Mouse (Mus musculus) adrenal gland, adult (tissue): ENCODE results near the gene Mymk.

Experiments used
- DNase-seq, 2 experiments: peaks; one replicate each; pipeline ENCODE4 v3.0.0; 2022 to 2023; ENCODE audit warnings: low spot score in 1 of 2; ENCODE audit not compliant: inconsistent age in 2 of 2

Gene Mymk

GRCm38 (mm10) chr2:27071978-27072377, at the start of gene Mymk:
TSS of gene Mymk (minus strand) at chr2:27072179.
- DNase-seq: no peak

DNA sequence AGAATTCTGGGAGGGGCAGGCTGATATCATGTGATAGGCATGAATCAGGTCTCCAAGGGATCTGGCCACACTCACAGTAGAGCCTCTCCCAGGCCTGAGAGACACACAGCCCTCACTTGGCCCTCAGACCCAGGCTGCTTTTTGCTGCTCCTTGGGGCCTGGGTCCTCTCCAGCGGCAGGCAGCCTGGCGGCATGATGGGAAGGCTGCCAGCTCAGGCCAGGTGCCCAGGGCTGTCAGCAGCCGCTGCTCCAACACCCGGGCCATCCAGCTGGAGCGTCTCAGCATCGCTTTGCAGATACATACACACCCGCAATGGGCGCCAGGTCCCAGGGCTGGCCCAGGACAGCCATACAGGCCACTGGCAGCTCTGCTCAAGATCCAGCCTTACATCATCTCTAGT, 48.3 kb upstream of the Mymk start:
- DNase-seq: no peak

GRCm38 (mm10) chr2:27119766-27120165, 47.8 kb upstream of the Mymk start:
- peak in 1 of 2 experiments; percentile 31 for DNase-seq

DNA sequence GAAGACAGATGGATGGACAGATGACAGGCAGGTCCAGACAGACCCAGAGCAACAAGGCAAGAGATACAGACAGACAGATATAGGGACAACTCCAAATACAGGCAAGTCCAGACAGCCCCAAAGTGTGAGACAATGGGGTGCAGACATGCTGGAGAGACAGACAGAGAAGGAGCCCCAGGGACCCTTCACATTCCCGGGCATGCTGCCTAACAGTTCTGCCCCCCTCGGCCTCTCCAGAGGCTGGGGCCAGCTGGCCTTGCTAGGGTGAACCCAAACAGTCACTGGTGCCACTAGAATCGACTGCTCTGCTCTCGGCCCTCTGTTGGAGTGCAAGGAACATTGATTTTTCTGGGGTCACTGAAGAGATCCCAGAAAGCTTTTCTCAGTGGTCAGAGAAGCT, 46.5 kb upstream of the Mymk start:
- no peak for DNase-seq

GRCm38 (mm10) chr2:27114169-27114568, 42.2 kb upstream of the Mymk start:
- no peak for DNase-seq

DNA sequence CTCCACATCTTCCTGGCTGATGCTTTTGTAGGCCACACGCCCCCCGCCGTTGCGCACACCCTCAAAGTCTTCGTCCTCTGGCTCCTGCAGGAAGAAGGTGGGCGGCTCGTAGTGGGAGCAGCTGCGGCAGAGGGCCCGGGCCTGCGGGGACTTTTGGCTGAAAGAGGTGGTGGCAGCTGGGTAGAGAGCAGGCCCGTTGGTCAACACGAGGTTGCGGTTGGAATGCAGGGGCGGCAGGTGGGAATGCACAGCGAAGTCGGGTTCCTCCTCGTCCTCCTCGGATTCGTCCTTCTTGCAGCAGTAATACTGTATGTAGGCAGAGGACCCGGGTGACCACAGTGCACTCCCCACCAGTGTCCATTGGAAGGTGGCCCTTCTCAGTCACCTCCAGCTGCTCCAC, 40.6 kb upstream of the Mymk start:
- no peak for DNase-seq

- no peak for DNase-seq
Measured at GRCm38 (mm10) chr2:27109052-27109451, 37.1 kb upstream of the Mymk start.

GRCm38 (mm10) chr2:27108144-27108543, 36.2 kb upstream of the Mymk start:
- no peak for DNase-seq

- DNase-seq: no peak
Measured at GRCm38 (mm10) chr2:27106816-27107215, 34.8 kb upstream of the Mymk start.

GRCm38 (mm10) chr2:27103554-27103953, 31.6 kb upstream of the Mymk start:
- DNase-seq: no peak

GRCm38 (mm10) chr2:27097776-27098175, 25.8 kb upstream of the Mymk start:
- peak; percentile 48 to 55 for DNase-seq

GRCm38 (mm10) chr2:27097241-27097656, 25.3 kb upstream of the Mymk start:
- no peak for DNase-seq

DNA sequence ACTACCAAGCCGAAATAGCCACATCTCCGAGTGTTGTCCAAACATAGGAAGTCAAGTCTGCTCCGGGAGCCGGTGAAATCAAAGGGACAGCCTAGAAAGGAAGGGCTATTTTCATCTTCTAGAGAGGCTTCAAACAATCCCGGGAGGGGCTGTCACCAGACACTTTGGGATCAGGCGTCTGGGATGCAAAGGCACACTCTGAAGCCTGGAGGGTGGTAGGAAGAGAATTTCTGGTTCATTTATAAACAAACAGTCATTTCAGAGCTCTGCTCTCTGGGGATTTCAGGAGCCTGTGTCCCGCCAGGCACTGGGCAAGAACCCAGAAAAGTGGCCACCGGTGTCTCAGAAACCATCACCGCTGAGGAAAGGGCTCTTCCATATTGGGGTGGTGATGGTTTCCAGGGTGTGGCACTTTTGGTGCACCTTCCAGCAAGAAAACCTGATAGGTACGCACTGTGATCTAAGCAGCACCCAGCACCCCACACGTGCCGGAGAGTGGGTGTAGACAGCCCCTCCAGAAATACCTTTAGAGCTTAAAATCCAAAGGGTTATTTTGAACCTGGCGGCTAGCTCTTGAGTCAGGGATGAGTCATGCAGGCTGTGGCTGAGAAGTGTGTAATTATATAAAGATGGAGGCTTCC, 24.5 kb upstream of the Mymk start:
- DNase-seq: peak; percentile 19 to 55

DNA sequence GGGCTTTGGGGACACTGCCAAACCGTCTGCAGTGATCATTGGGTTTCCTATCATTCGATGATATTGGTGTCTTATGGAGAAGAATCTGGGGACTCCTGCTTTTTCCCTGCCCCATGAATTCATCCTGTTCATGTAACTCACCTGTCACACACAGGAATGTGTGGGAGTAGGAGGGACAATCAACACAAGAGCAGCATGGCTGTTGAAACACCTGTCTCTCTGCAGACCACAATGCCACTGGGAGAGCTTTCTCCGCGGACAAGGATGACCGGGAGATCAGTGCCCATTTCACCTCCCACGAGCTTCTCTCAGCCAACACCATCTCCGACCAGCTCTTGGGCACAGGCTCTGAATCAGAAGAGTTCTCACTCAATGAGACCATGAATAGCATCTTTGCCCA, 23.2 kb upstream of the Mymk start:
- no peak for DNase-seq

DNA sequence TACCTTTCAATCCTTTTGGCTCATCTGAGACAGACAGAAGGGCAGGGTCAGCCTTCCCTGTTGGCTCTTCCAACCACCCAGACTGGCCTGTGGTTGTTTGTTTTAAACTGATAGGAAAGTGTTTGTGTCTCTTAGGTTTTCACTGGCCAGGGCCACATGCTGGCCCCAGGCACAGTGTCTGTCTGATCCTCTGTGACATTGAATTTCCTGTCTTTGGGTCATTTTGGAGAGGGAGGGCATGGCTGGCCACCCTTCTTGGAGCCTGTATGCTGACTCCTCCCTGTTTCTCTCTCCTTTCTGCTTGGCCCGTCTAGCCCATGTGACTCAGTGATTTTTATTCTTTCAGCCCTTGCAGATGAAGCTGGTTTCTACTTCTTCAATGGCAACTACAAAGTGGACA, 17.3 kb upstream of the Mymk start:
- no peak for DNase-seq

- DNase-seq: no peak
Measured at GRCm38 (mm10) chr2:27088700-27089099, 16.7 kb upstream of the Mymk start.

GRCm38 (mm10) chr2:27088071-27088644, 16.2 kb upstream of the Mymk start:
- DNase-seq: peak; percentile 70 to 85

DNA sequence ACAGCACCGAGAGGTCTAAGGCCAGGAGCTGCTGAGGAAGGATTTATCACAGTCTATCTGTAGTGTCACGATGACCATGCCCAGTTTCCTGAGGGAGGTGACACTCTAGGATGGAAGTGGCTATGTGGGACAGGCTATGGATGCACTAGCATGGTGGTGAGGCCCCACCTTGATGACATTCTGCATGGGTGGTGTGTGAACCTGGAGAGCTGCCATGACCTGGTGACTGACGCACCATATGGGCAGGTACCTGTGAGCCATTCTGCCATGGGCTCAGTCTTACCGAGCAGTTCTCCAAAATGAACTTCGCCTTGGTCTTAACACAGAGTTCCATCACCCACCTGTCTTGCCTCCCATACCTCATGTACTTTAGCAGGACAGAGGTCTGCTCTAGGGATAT, 15.6 kb upstream of the Mymk start:
- no peak for DNase-seq

DNA sequence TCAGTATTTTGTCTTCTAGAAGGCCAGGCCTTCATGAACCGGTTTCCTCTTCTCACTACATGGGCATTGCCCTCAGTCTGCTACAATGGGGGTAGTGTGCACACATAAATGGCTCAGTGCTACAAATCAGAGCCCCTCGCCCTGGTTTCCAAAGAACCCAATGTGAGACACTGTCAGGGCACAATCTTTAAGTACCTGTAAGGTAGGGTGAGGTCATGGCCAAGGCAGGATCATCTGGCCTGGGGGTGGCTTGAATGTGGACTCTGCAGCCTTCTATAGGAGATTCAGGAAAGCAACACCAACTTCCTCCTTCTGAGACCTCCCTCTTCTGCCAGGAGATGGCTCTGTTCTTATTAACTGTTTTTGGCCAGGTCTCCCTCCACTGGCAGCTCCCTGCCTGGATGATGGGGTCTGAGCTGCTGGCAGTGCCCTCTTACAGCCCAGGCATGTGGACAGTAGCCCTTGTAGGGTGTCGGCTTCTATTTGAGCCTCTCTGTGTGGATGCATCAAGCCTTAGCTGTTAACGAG, 14.6 kb upstream of the Mymk start:
- no peak for DNase-seq

- DNase-seq: no peak
Measured at GRCm38 (mm10) chr2:27085801-27086200, 13.8 kb upstream of the Mymk start.

GRCm38 (mm10) chr2:27084963-27085362, 13.0 kb upstream of the Mymk start:
- peak in 1 of 2 experiments; percentile 12 for DNase-seq

DNA sequence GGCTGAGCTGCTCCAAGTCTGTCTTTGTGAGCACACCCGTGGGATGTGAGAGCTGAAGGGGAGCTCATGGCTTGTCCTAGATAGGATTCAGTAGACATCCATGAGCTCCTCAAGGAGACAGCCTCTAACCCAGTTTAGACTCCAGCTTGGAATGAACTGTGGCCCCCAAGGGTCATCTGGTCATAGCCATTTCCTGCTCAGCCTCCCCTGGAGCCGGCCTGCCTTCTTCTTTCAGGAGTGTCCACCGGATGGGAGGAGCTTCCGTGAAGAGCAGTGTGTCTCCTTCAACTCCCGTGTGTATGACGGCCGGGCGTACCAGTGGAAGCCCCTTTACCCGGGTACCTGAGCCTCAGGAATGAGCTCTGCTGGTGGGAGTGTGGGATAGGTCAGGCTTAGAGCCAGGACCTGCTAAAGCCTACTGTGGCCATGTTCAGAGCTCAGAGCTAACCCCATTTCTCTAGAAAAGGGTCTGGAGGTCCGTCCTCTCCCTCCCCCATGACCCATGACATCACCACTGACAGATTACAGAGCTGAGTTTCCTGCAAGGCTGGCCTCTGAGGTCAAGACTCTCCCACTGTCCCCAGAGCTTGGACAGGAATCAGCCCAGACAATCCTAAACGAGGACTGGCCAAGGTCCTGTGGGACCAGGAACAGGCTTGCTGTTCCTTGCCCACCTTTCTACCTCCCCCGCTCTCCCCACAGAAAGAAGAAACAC, 11.9 kb upstream of the Mymk start:
- DNase-seq: peak; percentile 51 to 74
